Mouse (Mus musculus) neural tube, embryonic 11.5 days (tissue): ENCODE measurements around the gene Fam84a. TPM values are rescaled to one million over a fixed set of nuclear protein-coding genes. Genes with fewer than 3 reads are reported as not detected.
A peak's percentile ranks its signal among the peaks of the same experiment; 100 is the strongest.

Experiments used
- ATAC-seq: fragments of 200-750 bp; cut with Nextera tagmentation; 2 replicates; pipeline ENCODE4 v1.8.0; 2017; ENCODE audit warnings: moderate number of reproducible peaks, mild to moderate bottlenecking, moderate TSS enrichment, moderate library complexity; ENCODE audit not compliant: insufficient read depth, low FRiP score, low TSS enrichment
- DNase-seq: peaks from one replicate; pipeline ENCODE4 v3.0.0-alpha.2; 2015; ENCODE audit warnings: low spot score
- H3K27ac ChIP-seq: fragments of 300-500 bp; sonication (generic); 2 replicates; pipeline ENCODE4 v1.5.1; 2014; ENCODE audit warnings: low read depth, mild to moderate bottlenecking, low read length
- H3K27me3 ChIP-seq: fragments of 300-500 bp; sonication (generic); 2 replicates; pipeline ENCODE4 v1.6.1; 2014; ENCODE audit warnings: mild to moderate bottlenecking, low read length, mixed read lengths; ENCODE audit not compliant: control insufficient read depth, insufficient read depth
- H3K36me3 ChIP-seq: fragments of 300-500 bp; sonication (generic); 2 replicates; pipeline ENCODE4 v1.6.1; 2014; ENCODE audit warnings: mild to moderate bottlenecking, low read length, moderate library complexity, mixed read lengths; ENCODE audit not compliant: control insufficient read depth, insufficient read depth
- H3K4me1 ChIP-seq: fragments of 300-500 bp; sonication (generic); 2 replicates; pipeline ENCODE4 v1.6.1; 2014; ENCODE audit warnings: low read length, mixed read lengths; ENCODE audit not compliant: control insufficient read depth, insufficient read depth
- H3K4me2 ChIP-seq: fragments of 300-500 bp; sonication (generic); 2 replicates; pipeline ENCODE4 v1.6.1; 2014; ENCODE audit warnings: low read depth, mild to moderate bottlenecking, moderate library complexity
- H3K4me3 ChIP-seq: fragments of 300-500 bp; sonication (generic); 2 replicates; pipeline ENCODE4 v1.5.1; 2014; ENCODE audit warnings: low read depth, low read length
- H3K9ac ChIP-seq: fragments of 300-500 bp; sonication (generic); 2 replicates; pipeline ENCODE4 v1.6.1; 2014; ENCODE audit warnings: mild to moderate bottlenecking, low read length
- H3K9me3 ChIP-seq: fragments of 300-500 bp; sonication (generic); 2 replicates; pipeline ENCODE4 v1.6.1; 2016; ENCODE audit warnings: low read length; ENCODE audit not compliant: control insufficient read depth
- WGBS: fragments of 180-500 bp; shearing (Covaris S2); extraction: QIAGEN DNeasy Blood & Tissue Kit; methylation state at CpG from one replicate; pipeline ENCODE4 v1.1.7; 2014; 5-methylcytosine and 5-hydroxymethylcytosine counted together
- polyA plus RNA-seq: library from polyadenylated mRNA; unstranded; fragments of >200 nt; fragmentation: Nextera tagmentation; extraction: Ambion mirVana; gene quantifications from 2 replicates; pipeline ENCODE4 v1.2.1, GENCODE M21; 2014

Fam84a gene
- polyA plus RNA-seq, 1 experiment from 2014 or later: 23.2 TPM

- peaks cover 10% of the 10 kb centered on the region; the same call in 1 of the 2 replicates for H3K4me1 ChIP-seq
- WGBS: under 1% methylated on average over 59 of the region's 59 CpGs
- peak overlapping the region; percentile 44 for H3K9ac ChIP-seq
- H3K36me3 ChIP-seq: no peaks in the 10 kb centered on the region
- ATAC-seq (peak; percentile 12; the same call in 1 of the 2 replicates), DNase-seq (peak; percentile 78)
- peaks cover 24% of the 10 kb centered on the region for H3K27me3 ChIP-seq
- no peak overlapping the region for H3K27ac ChIP-seq
- no peaks in the 10 kb centered on the region for H3K9me3 ChIP-seq
- H3K4me3 ChIP-seq: peak overlapping the region; percentile 57
- peak overlapping the region; percentile 78 for H3K4me2 ChIP-seq
These were observed 1.8 kb downstream of the Fam84a start for GRCm38 (mm10) chr12:14149843-14150567.

GRCm38 (mm10) chr12:14149022-14149842 is 2.6 kb downstream of the Fam84a start:
- Histone ChIP-seq H3K4me3 (peak overlapping the region; percentile 57), H3K4me1 (peaks cover 10% of the 10 kb centered on the region; the same call in 1 of the 2 replicates), H3K9me3 (no peaks in the 10 kb centered on the region), H3K9ac (peak overlapping the region; percentile 44), H3K27ac (no peak overlapping the region), H3K27me3 (peaks cover 24% of the 10 kb centered on the region), H3K4me2 (peak overlapping the region; percentile 78), H3K36me3 (no peaks in the 10 kb centered on the region)
- peak; percentile 30 for DNase-seq
- WGBS: 10% methylated on average over 27 of the region's 27 CpGs
- ATAC-seq: no peak

- Histone ChIP-seq H3K9me3 (no peaks in the 10 kb centered on the region), H3K9ac (no peak overlapping the region), H3K27me3 (no peaks in the 10 kb centered on the region), H3K36me3 (no peaks in the 10 kb centered on the region), H3K4me1 (no peaks in the 10 kb centered on the region), H3K27ac (no peak overlapping the region), H3K4me2 (no peak overlapping the region), H3K4me3 (no peak overlapping the region)
- WGBS: 80% methylated on average over 1 of the region's 1 CpGs
- DNase-seq (no peak), ATAC-seq (no peak)
These were observed 14.8 kb downstream of the Fam84a start for GRCm38 (mm10) chr12:14137046-14137445.

GRCm38 (mm10) chr12:14114730-14115129 is 37.1 kb downstream of the Fam84a start:
- DNase-seq (no peak), ATAC-seq (no peak)
- Histone ChIP-seq H3K4me3 (no peak overlapping the region), H3K4me2 (no peak overlapping the region), H3K9me3 (no peaks in the 10 kb centered on the region), H3K36me3 (no peaks in the 10 kb centered on the region), H3K27ac (no peak overlapping the region), H3K9ac (no peak overlapping the region), H3K27me3 (no peaks in the 10 kb centered on the region), H3K4me1 (no peaks in the 10 kb centered on the region)
- 87% methylated on average over 6 of the region's 6 CpGs for WGBS

- H3K27ac ChIP-seq: no peak overlapping the region
- ATAC-seq: no peak
- no peaks in the 10 kb centered on the region for H3K36me3 ChIP-seq
- H3K4me1 ChIP-seq: no peaks in the 10 kb centered on the region
- DNase-seq: no peak
- H3K4me2 ChIP-seq: no peak overlapping the region
- H3K9ac ChIP-seq: no peak overlapping the region
- H3K27me3 ChIP-seq: no peaks in the 10 kb centered on the region
- H3K9me3 ChIP-seq: no peaks in the 10 kb centered on the region
- no peak overlapping the region for H3K4me3 ChIP-seq
These were observed 54.9 kb downstream of the Fam84a start for GRCm38 (mm10) chr12:14096944-14097343.
